Mouse (Mus musculus): ENCODE measurements at regions not wholly inside any gene's neighbourhood (a gene's known extent, or its start where the extent isn't known, plus 50 kb on each side); places are given as distances from the start of the nearest gene placed in this dataset.

- DNase-seq (ENCODE audit: low read depth): no peak
Measured at GRCm38 (mm10) chr13:119267608-119268300, 160.6 kb upstream of the Paip1 start.

GRCm38 (mm10) chr13:119268301-119268675 lies 160.1 kb upstream of the Paip1 start:
- DNase-seq (ENCODE audit: low read depth): no peak

- no peak for DNase-seq (ENCODE audit: low read depth)
Measured at GRCm38 (mm10) chr13:119275500-119275899, 152.9 kb upstream of the Paip1 start.

- DNase-seq (ENCODE audit: low read depth): no peak
Measured at GRCm38 (mm10) chr13:119277308-119277948, 151.0 kb upstream of the Paip1 start.

- DNase-seq (ENCODE audit: low read depth): no peak
Measured at GRCm38 (mm10) chr13:119279449-119279848, 149.0 kb upstream of the Paip1 start.

- no peak for DNase-seq (ENCODE audit: low read depth)
Measured at GRCm38 (mm10) chr13:119280622-119281021, 147.8 kb upstream of the Paip1 start.

DNA sequence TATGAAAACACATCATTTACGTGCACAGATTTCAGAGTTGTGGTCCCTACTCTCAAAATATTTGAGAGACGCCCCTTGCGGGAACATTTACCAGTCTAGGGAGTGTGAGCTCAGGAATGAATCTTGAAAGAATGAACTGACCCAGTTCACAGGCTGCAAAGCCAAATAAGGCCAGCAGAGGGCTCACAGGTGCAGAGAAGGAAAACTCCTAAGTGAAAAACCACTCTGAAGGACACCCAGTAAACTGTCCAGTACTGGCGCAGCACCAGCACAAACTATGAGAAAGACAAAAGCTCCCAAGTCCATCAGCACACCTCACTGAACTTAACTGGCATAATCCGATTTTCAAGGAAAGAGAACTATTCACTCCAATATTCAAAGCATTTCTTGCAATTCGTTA lies 145.0 kb upstream of the Paip1 start:
- DNase-seq (ENCODE audit: low read depth): peak; percentile 67

DNA sequence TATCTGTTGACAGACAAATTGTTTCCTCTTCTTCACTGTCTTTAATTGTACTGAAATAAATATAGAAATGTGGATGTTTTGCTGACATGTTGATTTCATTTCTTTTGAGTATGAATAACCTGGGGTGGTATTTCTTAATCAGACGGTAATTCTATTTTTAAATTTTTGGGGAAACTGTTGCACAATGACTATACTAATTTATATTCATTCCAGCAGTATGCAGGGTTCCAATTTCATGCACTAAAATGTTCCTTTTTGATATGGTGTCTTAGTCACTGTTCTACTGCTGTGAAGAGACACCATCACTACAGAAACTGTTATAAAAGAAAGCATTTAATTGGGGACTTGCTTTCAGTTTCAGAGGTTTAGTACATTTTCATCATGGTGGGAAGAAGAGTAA lies 119.2 kb upstream of the Paip1 start:
- no peak for DNase-seq (ENCODE audit: low read depth)

GRCm38 (mm10) chr13:119310013-119310412 lies 118.4 kb upstream of the Paip1 start:
- DNase-seq (ENCODE audit: low read depth): no peak

- DNase-seq (ENCODE audit: low read depth): no peak
Measured at GRCm38 (mm10) chr13:119314356-119314755, 114.0 kb upstream of the Paip1 start.

- peak; percentile 8 for DNase-seq (ENCODE audit: low read depth)
Measured at GRCm38 (mm10) chr13:119318358-119318757, 110.0 kb upstream of the Paip1 start.

DNA sequence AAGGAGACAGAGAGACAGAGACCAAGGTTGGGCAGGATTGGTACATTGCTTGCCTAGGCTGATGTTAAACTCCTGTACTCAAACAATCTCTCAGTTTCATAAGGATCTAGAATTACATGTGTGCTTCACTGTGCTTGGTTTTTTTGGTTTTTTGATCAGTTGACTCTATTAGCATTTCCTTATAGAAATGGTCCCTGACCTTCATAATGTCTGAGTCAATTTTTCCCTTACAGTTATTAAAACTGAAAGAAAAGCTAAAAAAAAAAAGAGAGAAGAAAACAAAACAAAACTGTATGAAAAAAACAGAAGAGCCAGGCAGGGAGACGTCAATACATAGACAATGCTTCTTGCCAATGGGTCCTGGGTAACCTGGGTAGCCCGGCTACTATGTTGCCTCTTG lies 102.9 kb upstream of the Paip1 start:
- no peak for DNase-seq (ENCODE audit: low read depth)

DNA sequence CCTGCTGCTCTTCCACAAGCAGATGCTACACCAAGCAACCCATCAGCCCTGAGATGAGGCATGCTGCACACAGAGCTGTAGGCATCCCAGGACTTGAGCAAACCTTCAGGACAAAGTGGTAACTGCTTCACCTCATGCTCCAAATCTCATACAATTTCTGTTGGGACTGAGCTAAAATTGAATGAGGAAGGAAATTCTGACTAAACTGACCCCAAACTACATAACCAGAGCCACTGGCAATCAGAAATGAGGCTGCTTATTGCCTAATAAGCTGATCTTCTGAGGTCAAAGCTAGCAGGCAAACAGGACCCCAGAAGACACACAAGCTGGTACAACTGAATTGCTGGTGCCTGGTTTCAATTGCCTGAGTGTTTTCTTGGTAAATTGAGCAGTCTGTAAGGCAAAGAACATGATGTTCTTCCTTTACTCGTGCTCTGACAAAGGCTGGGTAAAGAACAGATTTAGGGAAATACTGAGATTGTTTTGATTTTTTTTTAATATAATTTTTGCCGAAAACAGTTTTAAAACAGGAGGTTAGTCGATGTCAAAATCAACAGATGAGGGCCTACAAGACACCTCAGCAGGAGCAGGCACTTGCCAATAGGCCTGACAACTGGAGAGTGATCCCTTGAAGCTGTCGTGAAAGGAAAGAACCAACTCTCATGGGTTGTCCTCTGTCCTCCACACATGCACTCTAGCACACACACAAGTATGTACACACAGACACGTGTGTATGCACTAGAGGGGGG lies 101.3 kb upstream of the Paip1 start:
- DNase-seq (ENCODE audit: low read depth): peak; percentile 83

DNA sequence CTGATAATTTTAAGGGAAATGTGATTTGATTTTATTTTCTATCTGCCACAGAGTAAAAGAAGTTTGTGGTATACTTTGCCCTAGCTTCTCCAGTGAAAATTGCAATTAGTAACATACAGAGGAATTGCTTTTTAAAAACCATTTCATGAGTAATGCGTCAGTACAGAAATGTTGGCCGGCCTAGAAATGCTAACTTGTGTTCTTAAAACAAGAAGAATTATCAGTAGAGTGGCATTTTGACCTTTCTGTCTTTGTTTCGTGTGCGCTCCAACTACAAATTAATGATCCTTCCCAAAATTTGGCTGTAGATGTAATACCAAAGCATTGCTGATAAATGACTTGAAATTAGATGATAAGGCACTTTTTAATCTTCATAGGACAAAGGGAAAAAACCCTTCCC lies 99.7 kb upstream of the Paip1 start:
- no peak for DNase-seq (ENCODE audit: low read depth)

- no peak for DNase-seq (ENCODE audit: low read depth)
Measured at GRCm38 (mm10) chr13:119331815-119332214, 96.6 kb upstream of the Paip1 start.

GRCm38 (mm10) chr13:119333915-119334314 lies 94.5 kb upstream of the Paip1 start:
- no peak for DNase-seq (ENCODE audit: low read depth)

- DNase-seq (ENCODE audit: low read depth): no peak
Measured at GRCm38 (mm10) chr13:119337861-119338260, 90.5 kb upstream of the Paip1 start.

GRCm38 (mm10) chr13:119339016-119339415 lies 89.4 kb upstream of the Paip1 start:
- no peak for DNase-seq (ENCODE audit: low read depth)

GRCm38 (mm10) chr13:119339762-119340161 lies 88.6 kb upstream of the Paip1 start:
- no peak for DNase-seq (ENCODE audit: low read depth)

DNA sequence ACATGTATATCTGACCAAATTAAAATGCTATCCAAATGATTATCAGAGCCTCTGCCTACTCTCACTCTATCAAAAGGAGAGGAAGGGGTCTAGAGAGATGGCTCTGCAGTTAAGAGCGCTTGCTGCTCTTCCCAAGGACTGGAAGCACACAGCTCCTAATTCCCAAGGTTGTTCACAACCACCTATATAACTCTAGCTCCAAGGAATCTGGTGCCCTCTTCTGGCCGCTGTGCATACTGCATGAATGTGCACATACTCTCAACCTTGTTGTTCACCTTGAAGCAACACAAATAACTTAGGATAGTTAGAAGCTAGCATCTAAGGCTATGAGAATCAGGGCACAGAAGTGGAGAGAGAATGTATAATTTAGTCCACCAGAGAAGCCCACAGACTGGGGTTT lies 86.6 kb upstream of the Paip1 start:
- DNase-seq (ENCODE audit: low read depth): peak; percentile 64

DNA sequence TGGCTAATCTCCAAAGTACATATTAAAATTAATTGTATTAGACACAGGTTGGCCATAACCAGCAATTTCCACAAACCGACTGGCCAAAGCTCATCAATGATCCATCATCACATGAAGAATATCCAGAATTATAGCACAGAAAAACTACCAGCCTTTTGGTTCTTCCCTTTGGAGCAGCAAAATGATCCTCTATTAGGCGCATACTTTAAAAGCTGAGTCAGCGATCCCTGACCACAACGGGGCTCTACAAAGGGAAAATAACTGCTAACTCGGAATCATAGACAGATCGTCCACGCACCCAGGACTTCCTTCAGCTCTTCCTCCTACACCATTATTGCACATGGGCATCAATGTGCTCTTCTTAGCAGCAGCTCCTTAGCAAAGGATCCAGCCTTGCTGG lies 85.6 kb upstream of the Paip1 start:
- DNase-seq (ENCODE audit: low read depth): no peak

GRCm38 (mm10) chr13:119347988-119348387 lies 80.4 kb upstream of the Paip1 start:
- peak; percentile 20 for DNase-seq (ENCODE audit: low read depth)

- DNase-seq (ENCODE audit: low read depth): no peak
Measured at GRCm38 (mm10) chr13:119351346-119351745, 77.1 kb upstream of the Paip1 start.

Data from 416B (cell line).